Mouse (Mus musculus): ENCODE measurements around the gene Tm7sf3.
"Not testable (repeated sequence)": the region's sequence is repeated elsewhere in the genome, so short reads cannot be mapped to it uniquely, and the experiment has no call there.

Tm7sf3 gene

GRCm38 (mm10) chr6:146613907-146614306 lies 28.7 kb downstream of the Tm7sf3 start:
- DNase-seq (ENCODE audit: low spot score): no peak

DNA sequence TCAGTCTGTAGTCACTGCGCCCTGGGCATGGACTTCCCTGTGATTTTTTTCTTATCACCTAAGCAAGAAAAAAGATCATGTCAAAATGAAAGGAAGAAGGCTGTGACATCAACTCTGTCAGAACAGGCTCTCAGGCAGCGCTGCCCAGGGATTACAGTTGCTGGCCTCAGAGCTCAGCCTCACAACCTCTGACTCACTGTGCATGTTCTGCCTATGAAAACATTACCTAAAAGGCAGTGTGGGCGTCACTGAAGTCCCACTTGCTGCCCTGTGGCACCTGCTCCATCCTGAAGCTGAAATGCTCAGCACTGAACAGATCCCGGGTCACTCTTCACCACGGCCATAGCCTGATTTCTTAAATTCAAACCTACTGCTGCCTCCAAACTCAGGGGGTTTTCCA lies 29.9 kb downstream of the Tm7sf3 start:
- DNase-seq (ENCODE audit: low spot score): no peak

- DNase-seq (ENCODE audit: low spot score): no peak
These were observed 30.7 kb downstream of the Tm7sf3 start for GRCm38 (mm10) chr6:146611897-146612296.

- no peak for DNase-seq (ENCODE audit: low spot score)
These were observed 31.2 kb downstream of the Tm7sf3 start for GRCm38 (mm10) chr6:146611385-146611784.

- DNase-seq (ENCODE audit: low spot score): no peak
These were observed 39.0 kb downstream of the Tm7sf3 start for GRCm38 (mm10) chr6:146603651-146604050.

GRCm38 (mm10) chr6:146602601-146603000 lies 40.0 kb downstream of the Tm7sf3 start:
- DNase-seq (ENCODE audit: low spot score): no peak

GRCm38 (mm10) chr6:146585134-146585533 lies 57.5 kb downstream of the Tm7sf3 start:
- DNase-seq (ENCODE audit: low spot score): no peak

DNA sequence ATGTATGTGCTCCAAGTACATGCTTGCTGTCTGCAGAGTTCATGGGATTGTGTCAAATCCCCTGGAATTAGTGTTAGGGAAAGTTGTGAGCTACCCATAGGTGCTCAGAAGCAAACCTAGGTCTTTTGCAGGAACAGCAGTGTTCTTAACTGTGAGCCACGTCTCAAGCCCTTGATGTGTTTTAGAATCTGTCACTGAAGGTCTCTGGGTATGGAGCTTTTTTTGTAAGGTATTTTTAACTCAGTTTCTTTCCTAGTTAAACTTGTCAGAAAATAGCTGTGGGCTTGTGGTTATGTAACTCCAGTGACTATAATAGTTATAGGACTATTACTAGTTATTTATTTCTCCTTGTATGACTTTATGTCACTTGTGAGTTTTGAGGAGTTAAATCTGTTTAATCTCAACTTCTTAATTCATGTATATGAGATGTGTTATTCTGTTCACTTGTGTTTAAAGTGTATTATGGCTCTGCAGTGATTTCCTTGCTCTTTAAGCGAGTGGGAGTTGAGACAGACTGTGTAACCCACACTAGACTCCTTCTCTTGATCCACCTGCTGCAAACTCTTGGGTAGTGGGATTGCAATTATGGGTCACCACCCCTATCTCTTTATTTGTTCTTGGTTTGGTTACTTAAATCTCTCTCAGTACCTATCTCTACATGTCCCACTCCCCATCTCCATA lies 59.1 kb downstream of the Tm7sf3 start:
- no peak for DNase-seq (ENCODE audit: low spot score)

DNA sequence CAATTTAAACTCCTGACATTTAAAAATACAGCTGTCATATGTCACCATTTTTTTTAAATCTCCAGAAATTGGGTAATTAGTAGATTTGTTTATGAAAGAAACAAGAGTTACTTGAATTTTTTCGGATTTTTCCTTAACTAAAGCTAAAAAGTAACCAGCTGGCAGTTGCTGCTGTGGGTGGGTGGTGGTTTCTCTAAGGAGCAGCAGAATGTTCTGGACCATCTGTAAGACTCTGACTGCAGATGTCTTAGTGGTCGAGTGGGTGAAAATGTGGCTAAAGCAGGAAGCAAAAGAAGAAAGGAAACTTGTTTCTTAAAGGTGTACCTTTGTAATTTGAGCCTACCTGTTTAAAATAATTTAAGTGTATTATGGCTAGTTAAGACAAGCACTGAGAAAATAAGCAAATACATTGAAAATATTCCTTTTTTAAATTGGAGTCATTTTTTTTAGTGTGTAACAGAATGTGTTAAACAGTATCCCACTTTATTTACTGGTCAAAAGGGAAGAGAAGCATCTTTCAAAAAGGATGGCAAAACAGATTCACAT lies 62.2 kb downstream of the Tm7sf3 start:
- DNase-seq (ENCODE audit: low spot score): peak; percentile 40

- DNase-seq (ENCODE audit: low spot score): no peak
These were observed 64.0 kb downstream of the Tm7sf3 start for GRCm38 (mm10) chr6:146578586-146578985.

DNA sequence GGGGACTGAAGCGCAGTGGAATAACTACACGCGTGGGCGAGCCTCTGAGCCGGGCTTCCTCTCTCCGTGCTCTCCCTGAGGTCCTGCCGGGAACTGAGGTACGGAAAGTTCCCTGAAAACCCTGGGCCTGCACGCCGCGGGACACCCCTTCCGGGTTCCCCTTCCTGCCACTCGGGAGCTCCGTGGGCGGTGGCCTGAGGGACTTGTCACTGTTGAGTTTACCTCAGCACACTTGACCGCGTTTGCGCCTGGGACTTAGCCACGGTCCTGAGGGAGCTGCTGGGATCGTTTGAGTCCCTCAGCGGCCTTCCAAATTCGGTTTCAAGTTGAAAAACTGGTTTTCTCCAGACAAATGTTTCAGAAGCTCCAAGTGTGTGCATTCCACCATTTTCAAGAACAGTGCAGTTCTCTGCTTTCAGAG lies 64.5 kb downstream of the Tm7sf3 start:
- DNase-seq (ENCODE audit: low spot score): no peak

- DNase-seq (ENCODE audit: low spot score): peak; percentile 96
These were observed 65.1 kb downstream of the Tm7sf3 start, which contains the start of gene Ints13 for GRCm38 (mm10) chr6:146577310-146578109. Gene Ints13 (minus strand): TSS chr6:146577835.

GRCm38 (mm10) chr6:146576903-146577302 lies 65.7 kb downstream of the Tm7sf3 start, which contains the start of gene Fgfr1op2:
Gene Fgfr1op2 (plus strand): TSS chr6:146577203.
- DNase-seq (ENCODE audit: low spot score): no peak

DNA sequence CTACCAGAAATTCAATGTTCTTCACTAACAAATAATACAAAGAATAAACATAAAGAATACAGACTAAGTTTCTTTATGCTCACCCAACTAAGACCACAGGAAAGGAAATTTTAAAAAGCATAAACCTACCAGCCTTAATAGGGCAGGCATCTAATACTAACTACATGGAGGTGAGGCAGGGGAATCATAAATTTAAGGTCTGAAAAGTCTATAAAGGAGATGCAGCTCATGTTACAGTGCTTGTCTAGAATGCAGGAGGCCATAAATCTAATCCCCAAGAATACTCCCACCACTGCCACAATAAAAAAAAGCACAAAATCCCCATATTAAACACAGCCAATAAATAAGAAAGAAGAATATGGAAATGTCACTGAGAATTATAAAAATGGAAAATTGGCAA lies 70.6 kb downstream of the Tm7sf3 start:
- no peak for DNase-seq (ENCODE audit: low spot score)

- not testable (repeated sequence) for DNase-seq (ENCODE audit: low spot score)
These were observed 80.2 kb downstream of the Tm7sf3 start for GRCm38 (mm10) chr6:146562461-146562860.
